Mouse (Mus musculus): ENCODE measurements at regions not wholly inside any gene's neighbourhood (a gene's known extent, or its start where the extent isn't known, plus 50 kb on each side); places are given as distances from the start of the nearest gene placed in this dataset.
A peak's percentile ranks its signal among the peaks of the same experiment; 100 is the strongest.

GRCm38 (mm10) chr2:178662396-178662795 lies 232.1 kb downstream of the Cdh26 start:
- 19% methylated on average over 1 of the region's 1 CpGs for WGBS
- Histone ChIP-seq H3K9ac (replicated peaks; ENCODE audit: low read depth) (no peak overlapping the region), H3K27ac (ENCODE audit: low read length) (no peak overlapping the region), H3K4me3 (ENCODE audit: low read depth, low read length) (no peak overlapping the region), H3K9me3 (ENCODE audit: low read length) (no peaks in the 10 kb centered on the region), H3K36me3 (ENCODE audit: insufficient read depth, low read length) (no peaks in the 10 kb centered on the region), H3K27me3 (replicated peaks; ENCODE audit: insufficient read depth, low read length) (no peaks in the 10 kb centered on the region), H3K4me2 (replicated peaks; ENCODE audit: low read depth, low read length) (no peak overlapping the region), H3K4me1 (ENCODE audit: insufficient read depth, low read depth, low read length) (no peaks in the 10 kb centered on the region)
- DNase-seq (ENCODE audit: low spot score) (peak; percentile 82), ATAC-seq (peak; percentile 97)
- TF ChIP-seq EP300 (IDR thresholded peaks at IDR 0.05) (peak; percentile 95), CTCF (IDR thresholded peaks at IDR 0.05) (no peak)

DNA sequence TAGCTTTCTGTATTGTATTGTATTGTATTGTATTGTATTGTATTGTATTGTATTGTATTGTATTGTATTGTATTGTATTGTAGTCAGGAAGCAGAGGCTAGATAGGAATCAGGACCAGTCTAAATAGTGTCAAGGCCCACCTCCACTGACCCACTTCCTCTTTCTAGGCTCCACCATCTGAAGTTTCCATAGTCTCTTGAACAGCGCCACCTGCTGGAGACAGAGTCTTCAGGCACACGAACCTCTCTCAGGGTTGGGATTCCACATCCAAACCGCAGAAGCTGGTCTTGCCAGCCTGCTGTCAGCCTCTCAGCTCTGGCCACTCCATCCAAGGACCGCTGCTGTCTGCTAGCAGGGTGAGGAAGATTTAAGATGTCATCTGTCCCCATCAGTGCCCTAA lies 234.6 kb downstream of the Cdh26 start:
- no peaks in the 10 kb centered on the region for H3K27me3 ChIP-seq (replicated peaks; ENCODE audit: insufficient read depth, low read length)
- peak; percentile 18; the same call in 1 of the 2 replicates for ATAC-seq
- H3K9me3 ChIP-seq (ENCODE audit: low read length) = no peaks in the 10 kb centered on the region
- 8% methylated on average over 4 of the region's 4 CpGs for WGBS
- H3K36me3 ChIP-seq (ENCODE audit: insufficient read depth, low read length) = no peaks in the 10 kb centered on the region
- H3K4me3 ChIP-seq (ENCODE audit: low read depth, low read length) = no peak overlapping the region
- TF ChIP-seq CTCF (IDR thresholded peaks at IDR 0.05) (peak; percentile 92), EP300 (IDR thresholded peaks at IDR 0.05) (no peak)
- no peak overlapping the region for H3K4me2 ChIP-seq (replicated peaks; ENCODE audit: low read depth, low read length)
- no peaks in the 10 kb centered on the region for H3K4me1 ChIP-seq (ENCODE audit: insufficient read depth, low read depth, low read length)
- no peak overlapping the region for H3K9ac ChIP-seq (replicated peaks; ENCODE audit: low read depth)
- peak; percentile 79 for DNase-seq (ENCODE audit: low spot score)
- no peak overlapping the region for H3K27ac ChIP-seq (ENCODE audit: low read length)

GRCm38 (mm10) chr2:178668451-178668850 lies 238.1 kb downstream of the Cdh26 start:
- Histone ChIP-seq H3K4me1 (ENCODE audit: insufficient read depth, low read depth, low read length) (no peaks in the 10 kb centered on the region), H3K4me3 (ENCODE audit: low read depth, low read length) (no peak overlapping the region), H3K9ac (replicated peaks; ENCODE audit: low read depth) (no peak overlapping the region), H3K4me2 (replicated peaks; ENCODE audit: low read depth, low read length) (no peak overlapping the region), H3K36me3 (ENCODE audit: insufficient read depth, low read length) (no peaks in the 10 kb centered on the region), H3K27ac (ENCODE audit: low read length) (no peak overlapping the region), H3K27me3 (replicated peaks; ENCODE audit: insufficient read depth, low read length) (no peaks in the 10 kb centered on the region), H3K9me3 (ENCODE audit: low read length) (no peaks in the 10 kb centered on the region)
- 4% methylated on average over 2 of the region's 2 CpGs for WGBS
- TF ChIP-seq CTCF (IDR thresholded peaks at IDR 0.05) (peak; percentile 69), EP300 (IDR thresholded peaks at IDR 0.05) (no peak)
- ATAC-seq (no peak), DNase-seq (ENCODE audit: low spot score) (peak; percentile 61)

DNA sequence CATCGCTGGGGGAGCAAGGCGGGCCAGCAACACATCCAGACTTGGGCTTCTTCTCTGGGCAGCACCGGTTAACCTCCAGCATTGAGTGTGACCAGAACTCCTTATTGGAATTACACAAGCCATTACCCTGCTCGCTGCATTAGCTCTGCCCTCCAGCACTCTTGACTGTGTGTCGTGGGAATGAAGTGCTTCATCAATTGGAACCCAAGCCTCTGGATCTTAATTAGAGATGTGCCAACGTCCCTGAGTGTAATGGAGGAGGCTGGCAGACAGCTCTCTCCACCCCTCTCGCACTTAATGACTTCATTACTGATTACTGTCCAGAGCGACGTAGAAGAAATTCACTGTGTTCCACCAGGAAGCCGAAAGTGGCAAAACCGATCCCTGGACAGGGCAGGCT lies 240.6 kb downstream of the Cdh26 start:
- H3K4me3 ChIP-seq (ENCODE audit: low read depth, low read length) = no peak overlapping the region
- WGBS = 74% methylated on average over 11 of the region's 11 CpGs
- no peaks in the 10 kb centered on the region for H3K9me3 ChIP-seq (ENCODE audit: low read length)
- no peaks in the 10 kb centered on the region for H3K27me3 ChIP-seq (replicated peaks; ENCODE audit: insufficient read depth, low read length)
- DNase-seq (ENCODE audit: low spot score) (no peak), ATAC-seq (no peak)
- no peak overlapping the region for H3K9ac ChIP-seq (replicated peaks; ENCODE audit: low read depth)
- H3K4me2 ChIP-seq (replicated peaks; ENCODE audit: low read depth, low read length) = no peak overlapping the region
- no peaks in the 10 kb centered on the region for H3K36me3 ChIP-seq (ENCODE audit: insufficient read depth, low read length)
- no peak overlapping the region for H3K27ac ChIP-seq (ENCODE audit: low read length)
- no peaks in the 10 kb centered on the region for H3K4me1 ChIP-seq (ENCODE audit: insufficient read depth, low read depth, low read length)
- TF ChIP-seq EP300 (IDR thresholded peaks at IDR 0.05) (no peak), CTCF (IDR thresholded peaks at IDR 0.05) (no peak)

- Histone ChIP-seq H3K36me3 (ENCODE audit: insufficient read depth, low read length) (no peaks in the 10 kb centered on the region), H3K9me3 (ENCODE audit: low read length) (no peaks in the 10 kb centered on the region), H3K27me3 (replicated peaks; ENCODE audit: insufficient read depth, low read length) (no peaks in the 10 kb centered on the region), H3K27ac (ENCODE audit: low read length) (no peak overlapping the region), H3K4me1 (ENCODE audit: insufficient read depth, low read depth, low read length) (no peaks in the 10 kb centered on the region), H3K9ac (replicated peaks; ENCODE audit: low read depth) (no peak overlapping the region), H3K4me2 (replicated peaks; ENCODE audit: low read depth, low read length) (no peak overlapping the region), H3K4me3 (ENCODE audit: low read depth, low read length) (no peak overlapping the region)
- DNase-seq (ENCODE audit: low spot score) = no peak
- ATAC-seq = no peak
- 41% methylated on average over 4 of the region's 4 CpGs for WGBS
- TF ChIP-seq CTCF (IDR thresholded peaks at IDR 0.05) (no peak), EP300 (IDR thresholded peaks at IDR 0.05) (no peak)
These were observed 243.3 kb downstream of the Cdh26 start for GRCm38 (mm10) chr2:178673621-178674020.

DNA sequence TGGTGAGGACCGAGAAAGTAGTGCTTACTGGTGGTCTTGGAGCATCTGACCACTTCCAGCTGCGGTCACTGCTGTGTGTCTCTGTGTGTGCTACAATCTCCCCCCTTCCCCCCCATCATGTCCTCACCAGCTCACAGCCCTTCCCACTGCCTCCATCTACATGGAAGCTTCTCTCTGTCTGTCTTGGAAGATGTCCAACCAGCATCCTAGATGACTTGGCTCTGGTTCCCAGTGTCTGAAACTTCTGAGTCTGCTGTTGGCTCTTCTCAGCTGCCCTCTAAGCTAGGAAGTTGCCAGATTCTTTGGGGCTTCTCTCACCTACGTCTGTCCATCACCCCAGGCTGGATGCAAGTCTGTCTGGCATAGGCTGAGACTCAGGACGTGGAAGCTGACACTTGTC lies 244.3 kb downstream of the Cdh26 start:
- 59% methylated on average over 4 of the region's 4 CpGs for WGBS

GRCm38 (mm10) chr2:178676970-178677369 lies 246.6 kb downstream of the Cdh26 start:
- Histone ChIP-seq H3K9me3 (ENCODE audit: low read length) (no peaks in the 10 kb centered on the region), H3K4me2 (replicated peaks; ENCODE audit: low read depth, low read length) (no peak overlapping the region), H3K36me3 (ENCODE audit: insufficient read depth, low read length) (no peaks in the 10 kb centered on the region), H3K9ac (replicated peaks; ENCODE audit: low read depth) (no peak overlapping the region), H3K4me1 (ENCODE audit: insufficient read depth, low read depth, low read length) (no peaks in the 10 kb centered on the region), H3K4me3 (ENCODE audit: low read depth, low read length) (no peak overlapping the region), H3K27ac (ENCODE audit: low read length) (no peak overlapping the region), H3K27me3 (replicated peaks; ENCODE audit: insufficient read depth, low read length) (no peaks in the 10 kb centered on the region)
- TF ChIP-seq CTCF (IDR thresholded peaks at IDR 0.05) (no peak), EP300 (IDR thresholded peaks at IDR 0.05) (no peak)
- DNase-seq (ENCODE audit: low spot score) (no peak), ATAC-seq (no peak)
- WGBS = 70% methylated on average over 10 of the region's 10 CpGs

More for the DNA sequence above, 244.3 kb downstream of the Cdh26 start:
- no peaks in the 10 kb centered on the region for H3K36me3 ChIP-seq (ENCODE audit: insufficient read depth, low read length)
- no peaks in the 10 kb centered on the region for H3K4me1 ChIP-seq (ENCODE audit: insufficient read depth, low read depth, low read length)
- TF ChIP-seq EP300 (IDR thresholded peaks at IDR 0.05) (no peak), CTCF (IDR thresholded peaks at IDR 0.05) (no peak)
- no peak overlapping the region for H3K9ac ChIP-seq (replicated peaks; ENCODE audit: low read depth)
- no peak overlapping the region for H3K4me2 ChIP-seq (replicated peaks; ENCODE audit: low read depth, low read length)
- H3K27me3 ChIP-seq (replicated peaks; ENCODE audit: insufficient read depth, low read length) = no peaks in the 10 kb centered on the region
- no peaks in the 10 kb centered on the region for H3K9me3 ChIP-seq (ENCODE audit: low read length)
- ATAC-seq (no peak), DNase-seq (ENCODE audit: low spot score) (no peak)
- no peak overlapping the region for H3K4me3 ChIP-seq (ENCODE audit: low read depth, low read length)
- H3K27ac ChIP-seq (ENCODE audit: low read length) = no peak overlapping the region
